Mouse (Mus musculus) heart, embryonic 14.5 days (tissue): Measurements from ENCODE around the gene Mknk2. TPM values are rescaled to one million over a fixed set of nuclear protein-coding genes. Genes with fewer than 3 reads are reported as not detected.

Experiments used
- ATAC-seq: fragments of 200-750 bp; cut with Nextera tagmentation; 2 replicates; pipeline ENCODE4 v1.8.0; 2017; ENCODE audit warnings: low read depth, moderate TSS enrichment; ENCODE audit not compliant: insufficient number of reproducible peaks, insufficient read depth, low FRiP score
- H3K27ac ChIP-seq, 2 experiments: fragments of 200-500 bp in 1 of 2; fragments of 300-500 bp in 1 of 2; sonication (generic) in 1 of 2; replicated peaks in 1 of 2; 2 replicates each; pipeline ENCODE4 v1.5.1; 2012 to 2014; ENCODE audit warnings: low read depth in 2 of 2, low read length in 2 of 2, control low read depth in 1 of 2, mild to moderate bottlenecking in 1 of 2, mixed read lengths in 1 of 2; ENCODE audit not compliant: control insufficient read depth in 1 of 2, insufficient read depth in 1 of 2
- H3K27me3 ChIP-seq: fragments of 300-500 bp; sonication (generic); 2 replicates; pipeline ENCODE4 v1.6.1; 2014; ENCODE audit warnings: mild to moderate bottlenecking, low read length, control low read depth; ENCODE audit not compliant: control insufficient read depth, insufficient read depth
- H3K36me3 ChIP-seq: fragments of 300-500 bp; sonication (generic); 2 replicates; pipeline ENCODE4 v1.6.1; 2014; ENCODE audit warnings: mild to moderate bottlenecking, control low read depth, low read length, mixed read lengths; ENCODE audit not compliant: control insufficient read depth, insufficient read depth
- H3K4me1 ChIP-seq, 2 experiments: fragments of 200-500 bp in 1 of 2; fragments of 300-500 bp in 1 of 2; sonication (generic) in 1 of 2; 2 replicates each; pipeline ENCODE4 v1.6.1; 2012 to 2014; ENCODE audit warnings: low read length in 2 of 2, control low read depth in 1 of 2, mixed read lengths in 1 of 2; ENCODE audit not compliant: control insufficient read depth in 2 of 2, insufficient read depth in 2 of 2
- H3K4me2 ChIP-seq: fragments of 300-500 bp; sonication (generic); 2 replicates; pipeline ENCODE4 v1.6.1; 2014; ENCODE audit warnings: mild to moderate bottlenecking, low read length
- H3K4me3 ChIP-seq, 2 experiments: fragments of 200-500 bp in 1 of 2; fragments of 300-500 bp in 1 of 2; sonication (generic) in 1 of 2; 2 replicates each; pipeline ENCODE4 v1.5.1; 2012 to 2014; ENCODE audit warnings: low read length in 2 of 2, mild to moderate bottlenecking in 2 of 2, control low read depth in 1 of 2, low read depth in 1 of 2, moderate library complexity in 1 of 2; ENCODE audit not compliant: control insufficient read depth in 1 of 2, insufficient read depth in 1 of 2
- H3K9ac ChIP-seq: fragments of 300-500 bp; sonication (generic); 2 replicates; pipeline ENCODE4 v1.6.1; 2014; ENCODE audit warnings: mild to moderate bottlenecking, low read length
- H3K9me3 ChIP-seq: fragments of 300-500 bp; sonication (generic); 2 replicates; pipeline ENCODE4 v1.6.1; 2016; ENCODE audit warnings: low read length, control low read depth; ENCODE audit not compliant: control insufficient read depth
- WGBS: fragments of 180-500 bp; shearing (Covaris S2); extraction: QIAGEN DNeasy Blood & Tissue Kit; methylation state at CpG from one replicate; pipeline ENCODE4 v1.1.7; 2014; 5-methylcytosine and 5-hydroxymethylcytosine counted together
- polyA plus RNA-seq: library from polyadenylated mRNA; unstranded; fragments of >200 nt; fragmentation: Nextera tagmentation; extraction: Ambion mirVana; gene quantifications from 2 replicates; pipeline ENCODE4 v1.2.1, GENCODE M21; 2014

The Mknk2 gene
- polyA plus RNA-seq, 1 experiment from 2014 or later: 82.7 TPM

- WGBS: 31% methylated on average over 5 of the region's 5 CpGs
- no peaks in the 10 kb centered on the region for H3K9me3 ChIP-seq
- H3K27me3 ChIP-seq: no peaks in the 10 kb centered on the region
- no peak for ATAC-seq
- H3K4me1 ChIP-seq: peaks cover 26 to 40% of the 10 kb centered on the region in 2 experiments
- no peak overlapping the region for H3K27ac ChIP-seq
- H3K4me3 ChIP-seq: no peak overlapping the region
- H3K36me3 ChIP-seq: peaks cover 8% of the 10 kb centered on the region
- H3K9ac ChIP-seq: no peak overlapping the region
- H3K4me2 ChIP-seq: no peak overlapping the region
Measured at GRCm38 (mm10) chr10:80661149-80661548, 16.8 kb downstream of the Mknk2 start.

GRCm38 (mm10) chr10:80659213-80659612, 18.7 kb downstream of the Mknk2 start:
- Histone ChIP-seq H3K27ac (no peak overlapping the region), H3K9me3 (no peaks in the 10 kb centered on the region), H3K4me1 (peaks cover 22 to 36% of the 10 kb centered on the region in 2 experiments), H3K36me3 (no peaks in the 10 kb centered on the region), H3K4me2 (peak overlapping the region; percentile 47), H3K9ac (peak overlapping the region; percentile 51), H3K27me3 (no peaks in the 10 kb centered on the region), H3K4me3 (peak overlapping the region in 1 of 2 experiments; percentile 17; a peak in 2 of 4 replicates)
- WGBS: 11% methylated on average over 10 of the region's 10 CpGs
- ATAC-seq: no peak

DNA sequence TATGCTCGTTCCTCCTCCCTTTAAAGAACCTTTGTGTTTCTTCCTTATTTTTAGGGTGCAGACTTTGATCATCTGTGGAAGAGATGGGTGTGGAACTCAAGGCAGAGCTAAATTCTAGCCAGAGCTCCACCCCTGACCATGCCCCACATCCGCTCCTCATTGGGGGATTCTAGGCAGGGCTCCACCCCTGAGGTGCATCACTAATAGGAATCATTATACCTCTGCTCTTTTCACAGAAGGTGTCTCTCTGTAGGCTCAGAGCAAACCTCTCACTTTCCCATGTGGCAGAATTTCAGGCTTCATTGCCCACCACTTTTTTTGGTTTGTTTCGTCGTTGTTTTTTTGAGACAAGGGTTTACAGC, 19.1 kb downstream of the Mknk2 start:
- no peak for ATAC-seq
- Histone ChIP-seq H3K4me2 (peak overlapping the region; percentile 47; the same call in 1 of the 2 replicates), H3K36me3 (no peaks in the 10 kb centered on the region), H3K9me3 (no peaks in the 10 kb centered on the region), H3K27ac (no peak overlapping the region), H3K4me3 (no peak overlapping the region), H3K9ac (peak overlapping the region; percentile 51; the same call in 1 of the 2 replicates), H3K4me1 (peaks cover 18 to 34% of the 10 kb centered on the region in 2 experiments), H3K27me3 (no peaks in the 10 kb centered on the region)
- WGBS: 65% methylated on average over 4 of the region's 4 CpGs

DNA sequence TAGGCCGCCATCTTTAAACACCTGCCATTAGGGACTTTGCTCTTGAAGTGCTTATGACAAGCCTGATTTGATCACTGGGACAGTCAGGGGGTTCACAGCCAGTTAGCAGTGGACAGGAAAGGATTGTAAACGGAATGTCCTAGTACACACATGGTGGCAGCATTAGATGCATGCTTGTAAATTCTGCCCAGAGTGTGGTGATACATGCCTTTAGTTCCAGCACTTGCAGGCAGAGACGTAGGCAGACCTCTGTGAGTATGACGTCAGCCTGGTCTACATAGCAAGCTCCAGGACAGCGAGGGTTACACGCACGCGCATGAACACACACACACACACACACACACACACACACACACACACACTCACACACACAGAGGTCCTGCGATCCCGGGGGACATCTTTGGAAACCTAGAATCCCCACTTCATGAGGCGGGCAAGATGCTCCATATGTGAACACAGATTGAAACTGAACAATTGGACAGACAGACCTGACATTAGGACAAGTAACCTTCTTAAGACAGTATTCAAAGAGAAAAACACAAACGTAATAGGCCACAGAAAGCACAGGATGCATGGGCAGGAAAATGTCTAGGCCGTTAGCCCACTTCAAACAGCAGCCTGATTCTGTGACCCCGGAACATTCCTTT, 19.6 kb downstream of the Mknk2 start:
- no peak overlapping the region for H3K27ac ChIP-seq
- no peaks in the 10 kb centered on the region for H3K9me3 ChIP-seq
- no peak for ATAC-seq
- no peaks in the 10 kb centered on the region for H3K36me3 ChIP-seq
- peaks cover 13 to 29% of the 10 kb centered on the region in 2 experiments for H3K4me1 ChIP-seq
- H3K4me3 ChIP-seq: no peak overlapping the region
- H3K27me3 ChIP-seq: no peaks in the 10 kb centered on the region
- 83% methylated on average over 14 of the region's 14 CpGs for WGBS
- H3K9ac ChIP-seq: no peak overlapping the region
- no peak overlapping the region for H3K4me2 ChIP-seq

GRCm38 (mm10) chr10:80656863-80657623, 20.9 kb downstream of the Mknk2 start, which contains the start of gene Btbd2:
Gene Btbd2, minus strand, starts transcription at chr10:80657071.
- Histone ChIP-seq H3K27ac (peak within 1 kb of the TSS; percentile 82), H3K9ac (peak within 1 kb of the TSS; percentile 94), H3K36me3 (peaks cover 3% of the 10 kb centered on the region; the same call in 1 of the 2 replicates), H3K4me3 (peak within 1 kb of the TSS; percentile 71 to 93), H3K4me1 (peaks cover 12 to 25% of the 10 kb centered on the region in 2 experiments), H3K9me3 (no peaks in the 10 kb centered on the region), H3K4me2 (peak within 1 kb of the TSS; percentile 77), H3K27me3 (no peaks in the 10 kb centered on the region)
- ATAC-seq: no peak
- WGBS: 25% methylated on average over 15 of the region's 15 CpGs

DNA sequence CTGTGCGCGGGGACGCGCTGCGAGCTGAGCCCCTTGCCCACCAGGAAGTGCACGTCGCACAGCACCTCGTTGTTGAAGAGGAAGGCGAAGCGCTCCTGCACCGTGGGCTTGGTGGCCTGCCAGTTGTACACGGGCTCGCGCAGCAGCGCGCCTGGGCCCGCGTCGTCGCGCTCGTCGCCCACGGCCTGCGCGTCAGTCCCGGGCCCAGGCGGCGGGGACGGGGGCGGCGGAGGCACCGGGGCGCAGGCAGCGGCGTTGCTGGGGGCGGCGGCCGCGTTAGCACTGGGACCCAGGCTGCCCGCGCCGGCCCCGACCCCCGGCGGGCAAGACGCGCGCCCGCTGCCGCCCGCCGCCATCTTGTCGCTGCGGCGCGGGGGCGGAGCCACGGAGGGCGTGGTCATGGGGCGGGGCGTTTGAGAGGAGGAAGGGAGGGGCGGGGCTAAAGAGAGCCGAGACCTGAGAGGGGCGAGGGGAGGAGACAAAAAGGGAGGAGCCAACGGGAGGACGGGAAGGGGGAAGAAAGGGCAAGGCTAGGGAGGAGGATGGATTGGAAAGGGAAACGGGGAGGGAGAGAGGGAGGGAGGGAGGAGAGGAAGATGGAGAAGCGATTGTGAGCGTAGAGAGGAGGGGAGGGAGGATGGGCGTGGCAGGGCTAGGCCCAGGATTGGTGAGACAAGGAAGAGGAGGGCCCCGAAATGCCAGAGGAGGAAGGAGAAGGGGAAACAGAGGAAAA, 21.6 kb downstream of the Mknk2 start:
- H3K9me3 ChIP-seq: no peaks in the 10 kb centered on the region
- H3K27ac ChIP-seq: peak overlapping the region; percentile 82
- peak; percentile 84 for ATAC-seq
- under 1% methylated on average over 69 of the region's 72 CpGs for WGBS
- peak overlapping the region; percentile 71 to 93 for H3K4me3 ChIP-seq
- H3K4me1 ChIP-seq: peaks cover 12 to 25% of the 10 kb centered on the region in 2 experiments
- peaks cover 6% of the 10 kb centered on the region; the same call in 1 of the 2 replicates for H3K36me3 ChIP-seq
- H3K9ac ChIP-seq: peak overlapping the region; percentile 94
- H3K27me3 ChIP-seq: no peaks in the 10 kb centered on the region
- peak overlapping the region; percentile 77 for H3K4me2 ChIP-seq

DNA sequence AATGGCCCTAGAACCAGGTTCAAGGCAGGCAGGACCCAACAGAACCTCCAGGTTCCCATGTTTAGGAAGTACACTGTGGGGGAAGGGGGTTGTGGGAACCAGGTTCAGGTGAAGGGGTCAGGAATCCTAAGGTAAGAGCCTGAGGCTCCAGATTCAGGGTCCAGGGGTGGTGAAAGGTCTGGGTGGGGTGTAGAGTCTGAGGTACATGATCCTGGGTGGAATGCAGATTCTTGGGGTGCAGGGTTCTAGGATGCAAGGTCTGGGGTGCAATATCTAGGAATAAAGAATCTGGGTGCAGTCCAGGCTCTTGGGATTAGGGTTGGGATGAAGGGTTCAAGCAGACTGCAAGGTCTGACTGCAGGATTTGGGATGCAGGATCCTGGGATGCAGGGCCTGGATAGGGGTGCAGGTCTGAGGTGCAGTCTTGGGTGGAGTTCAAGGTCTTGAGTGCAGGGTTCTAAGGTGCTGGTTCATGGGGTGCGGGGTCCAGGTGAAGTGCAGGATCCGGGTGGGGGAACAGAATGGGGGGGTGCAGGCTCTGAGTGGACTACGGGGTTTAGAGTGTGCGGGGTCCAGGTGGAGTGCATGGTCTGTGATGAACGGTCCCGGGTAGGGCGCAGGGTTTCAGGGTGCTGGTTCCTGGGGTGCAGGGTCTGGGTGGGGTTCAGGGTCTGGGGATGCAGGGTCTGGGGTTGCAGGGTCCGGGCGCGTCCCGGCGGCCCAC, 22.3 kb downstream of the Mknk2 start:
- Histone ChIP-seq H3K27me3 (no peaks in the 10 kb centered on the region), H3K36me3 (peaks cover 6% of the 10 kb centered on the region; the same call in 1 of the 2 replicates), H3K27ac (peak overlapping the region in 1 of 2 experiments; percentile 72; a peak in 2 of 4 replicates), H3K9ac (peak overlapping the region; percentile 94), H3K4me3 (peak overlapping the region; percentile 71 to 93), H3K4me2 (peak overlapping the region; percentile 77), H3K9me3 (no peaks in the 10 kb centered on the region), H3K4me1 (peaks cover 12 to 25% of the 10 kb centered on the region in 2 experiments)
- WGBS: 4% methylated on average over 12 of the region's 12 CpGs
- 0 out of 2 replicates have a peak, but pooled peaks have one; percentile 7 for ATAC-seq
